In genomic region chr1:69489026-69489425, GRCm38 (mm10) we compare ENCODE assay signal across 20 mouse cellular contexts.
A peak's percentile ranks its signal among the peaks of the same experiment; 100 is the strongest.
DNase-seq lines count a peak whose midpoint lies in the region; ATAC-seq lines count a peak whose summit lies in the region.
"Had no signal": no experiment of that assay in that cellular context is flagged by ENCODE, and none has a peak within 500 bp of the region (broad histone marks: within the 10 kb centered on the region; RNA-seq: fewer than 3 reads in every experiment).

No protein-coding gene starts in this region.

- WGBS in kidney, embryonic 14.5 days = 42% methylated on average over 7 of the region's 7 CpGs
- 36% methylated on average over 7 of the region's 7 CpGs for WGBS in kidney, embryonic 16.5 days
- WGBS in embryonic facial prominence, embryonic 10.5 days = 34% methylated on average over 7 of the region's 7 CpGs

- H3K4me2 ChIP-seq in kidney, embryonic 14.5 days (replicated peaks; ENCODE audit: low read depth, low read length) = no peak overlapping the region
- no peak overlapping the region for H3K4me2 ChIP-seq in kidney, embryonic 16.5 days (replicated peaks; ENCODE audit: low read depth, low read length)
- H3K4me2 ChIP-seq: heart, embryonic 13.5 days; hindbrain, embryonic 14.5 days; intestine, embryonic 15.5 days; liver, embryonic 11.5 days had no signal

- H3K4me3 ChIP-seq in kidney, embryonic 14.5 days (ENCODE audit: low read length) = no peak overlapping the region
- H3K4me3 ChIP-seq in kidney, embryonic 16.5 days (ENCODE audit: low read length) = no peak overlapping the region
- H3K4me3 ChIP-seq in embryonic facial prominence, embryonic 10.5 days = no peak overlapping the region
- H3K4me3 ChIP-seq: forebrain, embryonic 10.5 days; heart, embryonic 13.5 days; intestine, embryonic 15.5 days; layer of hippocampus, adult 2 months had no signal

- 0 out of 2 replicates have a peak overlapping the region, but pooled peaks have one; percentile 47 for H3K27ac ChIP-seq in kidney, embryonic 14.5 days (ENCODE audit: low read depth, low read length)
- no peak overlapping the region for H3K27ac ChIP-seq in kidney, embryonic 16.5 days (ENCODE audit: low read length)
- peak overlapping the region; percentile 73 for H3K27ac ChIP-seq in embryonic facial prominence, embryonic 10.5 days (replicated peaks)
- H3K27ac ChIP-seq: forebrain, embryonic 10.5 days; heart, embryonic 13.5 days; hindbrain, embryonic 14.5 days; intestine, embryonic 15.5 days; layer of hippocampus, adult 2 months; stomach, postnatal 0 days had no signal

- H3K27me3 ChIP-seq in kidney, embryonic 14.5 days (ENCODE audit: control insufficient read depth, insufficient read depth, low read length) = no peaks in the 10 kb centered on the region
- no peaks in the 10 kb centered on the region for H3K27me3 ChIP-seq in kidney, embryonic 16.5 days (ENCODE audit: insufficient read depth, low read length)
- no peaks in the 10 kb centered on the region for H3K27me3 ChIP-seq in embryonic facial prominence, embryonic 10.5 days (replicated peaks; ENCODE audit: low read depth, poor library complexity, severe bottlenecking)
- H3K27me3 ChIP-seq: CH12.LX; heart, embryonic 13.5 days; intestine, embryonic 15.5 days had no signal

- peak; percentile 56 for DNase-seq in embryonic facial prominence, embryonic 10.5 days (ENCODE audit: low spot score)
- DNase-seq in kidney, postnatal 10 days = peak; percentile 11
- no peak for DNase-seq in yolk sac, embryonic 10.5 days (ENCODE audit: low spot score)
- no peak for DNase-seq in testis, postnatal 10 days (ENCODE audit: low spot score)
- DNase-seq in urinary bladder, adult 18-20 months (ENCODE audit: low spot score in 2 of 2) = no peak
- DNase-seq: cerebellum, adult 2 months; forebrain, postnatal 0 days; left cerebral cortex, postnatal 4 days; lung, adult 2 months; retina, postnatal 1 day had no signal

- ATAC-seq in kidney, embryonic 14.5 days (ENCODE audit: low FRiP score, low TSS enrichment) = no peak
- ATAC-seq in kidney, embryonic 16.5 days (ENCODE audit: low FRiP score, low TSS enrichment) = no peak
- ATAC-seq: forebrain, postnatal 0 days; intestine, embryonic 15.5 days had no signal

- no peaks in the 10 kb centered on the region for H3K4me1 ChIP-seq in kidney, embryonic 14.5 days (ENCODE audit: control insufficient read depth, insufficient read depth, low read length)
- 0 out of 2 replicates have a peak, but pooled peaks cover 4% of the 10 kb centered on the region for H3K4me1 ChIP-seq in kidney, embryonic 16.5 days (ENCODE audit: insufficient read depth, low read length)
- peaks cover 23% of the 10 kb centered on the region for H3K4me1 ChIP-seq in embryonic facial prominence, embryonic 10.5 days
- H3K4me1 ChIP-seq: heart, embryonic 13.5 days; intestine, embryonic 15.5 days had no signal

- H3K36me3 ChIP-seq in kidney, embryonic 14.5 days (ENCODE audit: control insufficient read depth, insufficient read depth, low read length) = no peaks in the 10 kb centered on the region
- H3K36me3 ChIP-seq in kidney, embryonic 16.5 days (ENCODE audit: insufficient read depth, low read length) = no peaks in the 10 kb centered on the region
- no peaks in the 10 kb centered on the region for H3K36me3 ChIP-seq in embryonic facial prominence, embryonic 10.5 days (replicated peaks)
- H3K36me3 ChIP-seq: forebrain, embryonic 10.5 days; heart, embryonic 13.5 days; intestine, embryonic 15.5 days had no signal

- no peaks in the 10 kb centered on the region for H3K9me3 ChIP-seq in kidney, embryonic 14.5 days (ENCODE audit: control insufficient read depth, low read length)
- H3K9me3 ChIP-seq in kidney, embryonic 16.5 days (ENCODE audit: low read length) = no peaks in the 10 kb centered on the region
- H3K9me3 ChIP-seq in embryonic facial prominence, embryonic 10.5 days = no peaks in the 10 kb centered on the region
- H3K9me3 ChIP-seq: forebrain, embryonic 10.5 days; heart, embryonic 13.5 days; intestine, embryonic 15.5 days had no signal

- H3K9ac ChIP-seq in kidney, embryonic 14.5 days (ENCODE audit: low read depth, low read length) = no peak overlapping the region
- no peak overlapping the region for H3K9ac ChIP-seq in kidney, embryonic 16.5 days (replicated peaks; ENCODE audit: low read length)
- H3K9ac ChIP-seq: forebrain, postnatal 0 days; heart, embryonic 13.5 days; hindbrain, embryonic 14.5 days; intestine, embryonic 15.5 days had no signal

Comparison
In these comparisons a context has a peak if more than half of its experiments do, and no peak if none do; other contexts are left out.
1. DNase-seq: peak in embryonic facial prominence, embryonic 10.5 days (single experiment) and kidney, postnatal 10 days (single experiment); none in yolk sac, embryonic 10.5 days (single experiment), testis, postnatal 10 days (single experiment) and urinary bladder, adult 18-20 months (0 of 2).